Mouse (Mus musculus) erythroblast, embryonic 14.5 days (primary cell): ENCODE measurements around the gene Slc25a28. TPM values are rescaled to one million over a fixed set of nuclear protein-coding genes. Genes with fewer than 3 reads are reported as not detected.

Experiments
- H3K27me3 ChIP-seq: 2 replicates; pipeline ENCODE4 v1.6.1; 2012; ENCODE audit warnings: inconsistent platforms; ENCODE audit not compliant: control insufficient read depth
- H3K36me3 ChIP-seq: 2 replicates; pipeline ENCODE4 v1.6.1; 2012; ENCODE audit warnings: mild to moderate bottlenecking, inconsistent platforms; ENCODE audit not compliant: control insufficient read depth
- H3K4me1 ChIP-seq: 2 replicates; pipeline ENCODE4 v1.6.1; 2012; ENCODE audit warnings: inconsistent platforms; ENCODE audit not compliant: control insufficient read depth
- H3K4me3 ChIP-seq: replicated peaks from 2 replicates; pipeline ENCODE3; 2012; ENCODE audit warnings: moderate library complexity, mild to moderate bottlenecking, inconsistent platforms
- H3K9me3 ChIP-seq: 2 replicates; pipeline ENCODE4 v1.6.1; 2012; ENCODE audit warnings: low read length, inconsistent platforms, mixed read lengths; ENCODE audit not compliant: control insufficient read depth
- GATA1 ChIP-seq: IDR thresholded peaks from 2 replicates; pipeline ENCODE4 v1.6.1; 2012; ENCODE audit warnings: low read length, inconsistent platforms, mixed read lengths
- TAL1 ChIP-seq: IDR thresholded peaks from 3 replicates; pipeline ENCODE4 v1.6.1; 2012; ENCODE audit warnings: low read length, inconsistent platforms, mixed read lengths
- polyA plus RNA-seq: library from polyadenylated mRNA; stranded (reverse); fragments of >175 nt; gene quantifications from 2 replicates; pipeline ENCODE4 v1.2.3, GENCODE M21; 2012

Slc25a28 gene
- polyA plus RNA-seq, 1 experiment = 3.1 TPM

DNA sequence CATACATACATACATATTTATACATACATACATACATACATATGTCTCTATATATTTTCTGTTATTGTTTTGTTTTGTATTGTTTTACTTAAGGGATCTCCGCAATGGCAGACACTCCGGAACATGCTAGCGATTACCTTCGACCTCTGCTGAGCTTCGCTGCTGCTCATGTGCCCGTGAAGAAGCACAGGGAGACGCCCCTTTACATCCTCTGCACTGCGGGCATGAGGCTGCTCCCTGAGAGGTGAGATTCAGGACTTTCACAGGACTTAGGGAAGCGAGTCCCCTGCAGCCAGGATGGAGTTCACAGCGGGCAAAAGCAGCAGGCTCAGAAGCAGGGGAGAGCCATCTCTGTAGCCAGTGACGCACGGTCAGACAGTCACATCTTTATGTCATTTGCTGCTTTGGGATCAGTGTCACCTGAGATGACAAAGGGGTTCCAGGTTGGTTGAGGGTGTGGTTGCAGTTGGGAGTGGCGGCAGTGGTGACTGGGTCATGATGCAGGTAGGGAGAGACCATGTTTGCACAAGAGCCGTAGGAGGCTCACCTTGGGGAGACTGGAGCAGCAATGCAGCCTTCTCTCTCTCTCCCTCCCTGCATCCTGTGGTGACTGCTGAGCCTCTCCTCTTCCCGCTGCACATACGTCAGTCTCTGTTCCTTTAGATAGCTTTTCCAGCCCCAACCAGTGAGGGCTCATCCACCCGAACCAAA lies 30.3 kb upstream of the Slc25a28 start:
- Histone ChIP-seq H3K4me1 (no peaks in the 10 kb centered on the region), H3K4me3 (no peak overlapping the region), H3K36me3 (peaks cover 18% of the 10 kb centered on the region), H3K27me3 (no peaks in the 10 kb centered on the region), H3K9me3 (no peaks in the 10 kb centered on the region)
- TF ChIP-seq TAL1 (no peak), GATA1 (no peak)

GRCm38 (mm10) chr19:43704211-43704610 lies 29.5 kb upstream of the Slc25a28 start:
- TF ChIP-seq GATA1 (no peak), TAL1 (no peak)
- no peaks in the 10 kb centered on the region for H3K4me1 ChIP-seq
- no peaks in the 10 kb centered on the region for H3K9me3 ChIP-seq
- peaks cover 19% of the 10 kb centered on the region for H3K36me3 ChIP-seq
- no peaks in the 10 kb centered on the region for H3K27me3 ChIP-seq
- H3K4me3 ChIP-seq = no peak overlapping the region

- peaks cover 7% of the 10 kb centered on the region for H3K4me1 ChIP-seq
- H3K9me3 ChIP-seq = no peaks in the 10 kb centered on the region
- peaks cover 5% of the 10 kb centered on the region for H3K36me3 ChIP-seq
- H3K27me3 ChIP-seq = no peaks in the 10 kb centered on the region
- no peak overlapping the region for H3K4me3 ChIP-seq
- TF ChIP-seq TAL1 (no peak), GATA1 (no peak)
These were observed 25.1 kb upstream of the Slc25a28 start for GRCm38 (mm10) chr19:43699763-43700155.

DNA sequence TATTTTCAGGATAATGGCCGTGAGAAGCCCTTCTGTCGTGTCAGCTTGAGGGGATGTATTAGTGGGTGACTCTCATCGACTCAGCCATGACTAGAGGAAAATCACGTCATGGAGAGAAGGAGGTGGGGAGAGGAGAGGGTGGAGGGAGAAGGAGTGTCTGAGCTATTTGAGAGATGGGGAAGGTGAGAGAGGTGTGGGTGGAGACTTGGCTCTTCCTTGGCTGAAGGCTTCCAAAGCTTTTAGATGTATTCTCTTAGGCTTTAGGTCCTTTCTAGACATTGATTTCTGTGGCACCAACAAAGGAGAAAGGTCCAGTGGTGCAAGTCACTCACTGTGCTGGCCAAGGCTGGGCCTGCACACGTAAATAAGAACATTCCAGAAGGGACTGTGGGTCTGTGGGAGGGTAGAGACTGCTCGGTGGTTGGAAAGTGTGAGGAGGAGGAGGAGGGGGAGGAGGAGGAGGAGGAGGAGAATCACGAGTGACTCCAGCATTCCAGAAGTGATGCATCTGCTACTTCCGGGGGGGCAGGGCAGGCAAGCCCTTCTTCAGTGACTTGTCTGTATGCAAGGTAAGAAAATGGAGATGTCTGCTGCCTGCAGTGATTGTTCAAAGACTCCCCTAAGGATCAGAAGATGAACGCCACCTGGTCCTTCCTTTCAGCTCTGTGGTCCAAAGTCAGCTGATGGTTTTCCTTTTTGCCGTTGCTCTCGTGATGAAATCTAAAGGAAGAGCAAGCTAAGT lies 24.5 kb upstream of the Slc25a28 start:
- peaks cover 4% of the 10 kb centered on the region; the same call in 1 of the 2 replicates for H3K36me3 ChIP-seq
- H3K4me1 ChIP-seq = peaks cover 7% of the 10 kb centered on the region
- H3K4me3 ChIP-seq = no peak overlapping the region
- H3K9me3 ChIP-seq = no peaks in the 10 kb centered on the region
- no peaks in the 10 kb centered on the region for H3K27me3 ChIP-seq
- TF ChIP-seq TAL1 (no peak), GATA1 (no peak)

GRCm38 (mm10) chr19:43697666-43698370 lies 23.1 kb upstream of the Slc25a28 start:
- Histone ChIP-seq H3K9me3 (no peaks in the 10 kb centered on the region), H3K4me1 (peaks cover 7% of the 10 kb centered on the region), H3K27me3 (no peaks in the 10 kb centered on the region), H3K36me3 (peaks cover 4% of the 10 kb centered on the region; the same call in 1 of the 2 replicates), H3K4me3 (no peak overlapping the region)
- no peak for TF ChIP-seq TAL1
- no peak for TF ChIP-seq GATA1

DNA sequence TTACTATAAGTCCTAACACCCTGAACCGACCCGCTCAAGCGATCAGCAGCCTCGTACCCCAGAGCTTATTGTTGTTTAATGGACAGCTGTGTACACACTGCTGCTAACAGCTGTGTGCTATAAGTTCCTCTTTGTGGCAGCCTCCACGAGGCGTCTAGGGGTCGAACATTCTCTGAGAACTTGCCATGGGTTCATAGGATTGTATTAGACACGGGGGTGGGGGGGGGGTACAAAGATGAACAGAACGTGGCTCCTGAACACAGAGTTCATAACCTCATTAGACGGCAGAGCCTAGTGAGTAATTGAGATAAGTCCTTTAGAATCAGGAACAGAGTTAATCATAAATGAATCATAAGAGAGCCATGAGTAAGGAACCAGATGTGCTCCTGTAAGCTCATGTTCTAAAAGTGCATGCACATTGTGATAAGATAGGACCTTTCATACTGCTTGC lies 20.9 kb upstream of the Slc25a28 start:
- peaks cover 7% of the 10 kb centered on the region for H3K36me3 ChIP-seq
- TF ChIP-seq GATA1 = no peak
- no peak for TF ChIP-seq TAL1
- H3K9me3 ChIP-seq = no peaks in the 10 kb centered on the region
- no peak overlapping the region for H3K4me3 ChIP-seq
- H3K27me3 ChIP-seq = no peaks in the 10 kb centered on the region
- H3K4me1 ChIP-seq = peaks cover 7% of the 10 kb centered on the region

- Histone ChIP-seq H3K4me1 (peaks cover 26% of the 10 kb centered on the region), H3K4me3 (no peak overlapping the region), H3K9me3 (no peaks in the 10 kb centered on the region), H3K27me3 (no peaks in the 10 kb centered on the region), H3K36me3 (peaks cover 2% of the 10 kb centered on the region)
- TF ChIP-seq TAL1 (no peak), GATA1 (no peak)
These were observed 18.1 kb upstream of the Slc25a28 start for GRCm38 (mm10) chr19:43692815-43693214.

DNA sequence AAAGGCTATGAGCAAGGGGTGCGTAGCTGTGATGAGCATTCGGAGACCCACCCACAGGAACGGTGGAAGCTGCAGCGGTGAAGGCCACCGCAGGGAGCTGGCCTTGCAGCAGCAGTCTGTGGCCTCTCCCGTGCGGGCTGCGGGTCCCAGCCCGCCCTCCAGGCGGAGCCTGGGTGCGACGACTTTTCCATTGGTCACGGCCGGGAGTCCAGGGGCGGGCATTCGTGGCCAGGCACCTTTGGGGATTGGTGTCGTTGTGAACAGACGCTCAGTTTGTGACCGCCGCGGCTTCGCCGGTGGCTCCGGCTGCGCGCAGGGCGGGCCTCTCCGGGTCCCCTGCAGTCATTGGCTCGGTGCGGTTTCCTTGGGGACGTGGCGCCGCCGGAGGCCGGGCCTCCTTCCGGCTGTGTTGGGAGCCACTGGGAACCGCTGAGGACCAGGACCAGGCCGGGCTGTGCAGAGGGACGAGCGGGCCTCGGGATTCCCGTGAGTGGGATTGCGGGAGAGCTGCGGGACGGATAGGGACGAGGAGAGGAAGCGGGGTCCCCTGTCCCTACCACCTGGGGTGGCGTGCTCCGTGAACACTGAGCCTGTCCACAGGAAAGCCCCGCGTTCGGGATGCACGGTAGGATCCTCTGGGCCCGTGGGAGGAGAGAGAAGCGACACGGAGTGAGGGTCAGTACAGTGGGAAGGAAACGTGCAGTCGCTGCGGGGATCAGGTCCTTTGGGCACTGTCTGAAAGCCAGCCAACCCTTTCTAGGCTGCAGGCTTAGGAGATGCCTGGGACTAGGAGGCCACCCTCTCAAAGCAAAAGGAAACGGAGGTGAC lies 15.0 kb upstream of the Slc25a28 start, which contains the start of gene Entpd7:
Gene Entpd7 (plus strand): TSS at position 254 of the 828 bp plus-strand sequence.
- Histone ChIP-seq H3K4me3 (peak within 1 kb of the TSS; percentile 86), H3K9me3 (no peaks in the 10 kb centered on the region), H3K4me1 (peaks cover 19% of the 10 kb centered on the region), H3K36me3 (peaks cover 2% of the 10 kb centered on the region), H3K27me3 (no peaks in the 10 kb centered on the region)
- TF ChIP-seq GATA1 (no peak), TAL1 (no peak)
